Mouse (Mus musculus) stomach, embryonic 14.5 days (tissue): Measurements from ENCODE around the gene Tgfbr3. TPM values are rescaled to one million over a fixed set of nuclear protein-coding genes. Genes with fewer than 3 reads are reported as not detected.

Experiments used
- ATAC-seq: fragments of 200-750 bp; cut with Nextera tagmentation; 2 replicates; pipeline ENCODE4 v1.8.0; 2017; ENCODE audit warnings: low read depth, moderate TSS enrichment; ENCODE audit not compliant: insufficient number of reproducible peaks, insufficient read depth, low FRiP score
- H3K27ac ChIP-seq: fragments of 300-500 bp; sonication (generic); 2 replicates; pipeline ENCODE4 v1.5.1; 2014; ENCODE audit warnings: mild to moderate bottlenecking, low read length, moderate library complexity, mixed read lengths
- H3K27me3 ChIP-seq: fragments of 300-500 bp; sonication (generic); 2 replicates; pipeline ENCODE4 v1.6.1; 2014; ENCODE audit warnings: low read length, control low read depth, mixed read lengths; ENCODE audit not compliant: control insufficient read depth, insufficient read depth
- H3K36me3 ChIP-seq: fragments of 300-500 bp; sonication (generic); 2 replicates; pipeline ENCODE4 v1.6.1; 2014; ENCODE audit warnings: mild to moderate bottlenecking, control low read depth, low read length, moderate library complexity, mixed read lengths; ENCODE audit not compliant: control insufficient read depth, insufficient read depth
- H3K4me1 ChIP-seq: fragments of 300-500 bp; sonication (generic); 2 replicates; pipeline ENCODE4 v1.6.1; 2014; ENCODE audit warnings: low read length, control low read depth, mixed read lengths; ENCODE audit not compliant: control insufficient read depth, insufficient read depth
- H3K4me2 ChIP-seq: fragments of 300-500 bp; sonication (generic); replicated peaks from 2 replicates; pipeline ENCODE4 v1.6.1; 2014; ENCODE audit warnings: low read depth, low read length, control low read depth
- H3K4me3 ChIP-seq: fragments of 300-500 bp; sonication (generic); 2 replicates; pipeline ENCODE4 v1.5.1; 2014; ENCODE audit warnings: low read depth, low read length, control low read depth
- H3K9ac ChIP-seq: fragments of 300-500 bp; sonication (generic); replicated peaks from 2 replicates; pipeline ENCODE4 v1.6.1; 2014; ENCODE audit warnings: low read depth, mild to moderate bottlenecking, control low read depth, low read length, moderate library complexity, mixed read lengths
- H3K9me3 ChIP-seq: fragments of 300-500 bp; sonication (generic); 2 replicates; pipeline ENCODE4 v1.6.1; 2016; ENCODE audit warnings: low read depth, low read length, control low read depth; ENCODE audit not compliant: control insufficient read depth
- WGBS: fragments of 180-500 bp; shearing (Covaris S2); extraction: QIAGEN DNeasy Blood & Tissue Kit; methylation state at CpG from one replicate; pipeline ENCODE4 v1.1.7; 2014; 5-methylcytosine and 5-hydroxymethylcytosine counted together
- polyA plus RNA-seq: library from polyadenylated mRNA; unstranded; fragments of >200 nt; fragmentation: Nextera tagmentation; extraction: Ambion mirVana; gene quantifications from 2 replicates; pipeline ENCODE4 v1.2.1, GENCODE M21; 2014

The Tgfbr3 gene
- polyA plus RNA-seq, 1 experiment from 2014 or later, result 34.5 TPM

DNA sequence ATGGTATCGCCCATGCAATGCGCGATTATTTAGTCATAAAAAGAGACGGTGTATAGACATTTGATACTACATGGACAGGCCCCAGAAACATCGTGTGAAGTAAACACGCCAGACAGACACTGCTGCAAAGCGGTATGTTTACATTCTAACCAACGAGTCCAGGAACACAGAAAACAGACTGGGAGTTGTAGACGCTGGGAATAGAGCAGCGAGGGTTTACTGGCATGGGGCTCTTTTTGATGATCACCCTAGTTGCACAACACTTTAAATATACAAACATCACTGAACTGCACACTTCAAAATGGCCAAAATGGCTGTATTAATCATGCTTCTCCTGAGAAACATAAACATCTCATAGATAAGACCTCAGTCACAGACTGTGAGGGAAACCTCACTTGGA is 100.9 kb downstream of the Tgfbr3 start:
- H3K4me1 ChIP-seq, result peaks cover 9% of the 10 kb centered on the region; the same call in 1 of the 2 replicates
- no peak overlapping the region for H3K4me3 ChIP-seq
- 0 out of 2 replicates have a peak overlapping the region, but pooled peaks have one; percentile 6 for H3K4me2 ChIP-seq
- 34% methylated on average over 10 of the region's 10 CpGs for WGBS
- no peaks in the 10 kb centered on the region for H3K9me3 ChIP-seq
- H3K27me3 ChIP-seq, result no peaks in the 10 kb centered on the region
- no peak overlapping the region for H3K9ac ChIP-seq
- H3K36me3 ChIP-seq, result no peaks in the 10 kb centered on the region
- ATAC-seq, result no peak
- H3K27ac ChIP-seq, result no peak overlapping the region; the same call in 1 of the 2 replicates

DNA sequence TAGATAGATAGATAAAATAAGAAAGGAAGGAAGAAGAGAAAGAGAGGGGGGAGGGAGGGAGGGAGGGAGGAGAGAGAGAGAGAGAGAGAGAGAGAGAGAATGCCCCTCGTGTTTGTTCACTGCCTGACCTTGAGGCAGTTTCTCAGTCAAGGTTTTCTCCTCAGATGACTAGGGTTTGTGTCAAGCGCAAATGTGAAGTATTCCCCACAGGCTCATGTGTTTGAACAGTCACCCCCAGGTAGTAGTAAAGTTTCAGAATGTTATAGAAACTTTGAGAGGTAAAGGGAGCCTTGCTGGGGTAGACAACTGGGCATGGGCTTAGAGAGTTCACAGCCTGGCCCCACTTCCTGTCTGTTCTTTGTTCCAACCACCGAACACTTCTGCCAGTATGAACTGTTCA is 103.2 kb downstream of the Tgfbr3 start:
- Histone ChIP-seq H3K4me1 (peaks cover 9% of the 10 kb centered on the region; the same call in 1 of the 2 replicates), H3K36me3 (no peaks in the 10 kb centered on the region), H3K27me3 (no peaks in the 10 kb centered on the region), H3K27ac (no peak overlapping the region), H3K4me2 (no peak overlapping the region), H3K9ac (no peak overlapping the region), H3K4me3 (no peak overlapping the region), H3K9me3 (no peaks in the 10 kb centered on the region)
- WGBS, result 82% methylated on average over 3 of the region's 3 CpGs
- ATAC-seq, result no peak

DNA sequence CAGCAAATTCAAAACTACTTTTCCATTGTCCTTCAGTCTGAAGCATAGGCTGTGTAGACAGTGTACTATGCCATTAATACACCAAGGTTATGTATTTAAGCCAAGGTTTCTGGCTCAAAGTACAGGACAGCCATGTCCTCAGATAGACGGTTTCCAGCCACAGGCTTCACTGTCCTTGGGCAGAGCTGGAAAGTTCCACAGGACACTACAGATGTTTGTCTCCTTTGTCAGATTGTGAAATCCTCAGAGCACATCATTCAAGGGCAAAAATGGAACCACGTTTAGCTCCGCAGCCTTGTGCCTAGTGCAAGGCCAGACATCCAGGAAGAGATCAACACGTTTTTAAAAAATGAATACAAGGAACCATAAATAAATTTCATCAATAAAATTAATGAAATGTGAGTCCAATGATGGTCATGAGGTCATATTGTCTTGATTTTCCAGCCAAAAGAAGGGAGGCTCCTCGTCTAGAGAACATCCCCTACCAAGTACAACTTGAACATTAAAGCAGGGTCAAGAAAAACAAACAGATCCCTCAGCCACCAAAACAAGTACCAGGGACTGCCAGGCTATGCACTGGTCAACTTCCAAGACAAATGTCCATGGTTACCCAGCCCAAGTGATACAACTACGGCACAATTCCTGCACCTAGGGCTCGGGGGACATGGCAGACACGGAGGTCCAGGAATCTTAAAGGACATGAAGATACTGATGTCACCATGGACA is 105.1 kb downstream of the Tgfbr3 start:
- H3K36me3 ChIP-seq, result no peaks in the 10 kb centered on the region
- H3K4me3 ChIP-seq, result no peak overlapping the region
- H3K27me3 ChIP-seq, result no peaks in the 10 kb centered on the region
- H3K9me3 ChIP-seq, result no peaks in the 10 kb centered on the region
- no peak overlapping the region for H3K9ac ChIP-seq
- WGBS, result 79% methylated on average over 8 of the region's 8 CpGs
- peaks cover 9% of the 10 kb centered on the region; the same call in 1 of the 2 replicates for H3K4me1 ChIP-seq
- no peak overlapping the region for H3K4me2 ChIP-seq
- no peak for ATAC-seq
- H3K27ac ChIP-seq, result 0 out of 2 replicates have a peak overlapping the region, but pooled peaks have one; percentile 15

DNA sequence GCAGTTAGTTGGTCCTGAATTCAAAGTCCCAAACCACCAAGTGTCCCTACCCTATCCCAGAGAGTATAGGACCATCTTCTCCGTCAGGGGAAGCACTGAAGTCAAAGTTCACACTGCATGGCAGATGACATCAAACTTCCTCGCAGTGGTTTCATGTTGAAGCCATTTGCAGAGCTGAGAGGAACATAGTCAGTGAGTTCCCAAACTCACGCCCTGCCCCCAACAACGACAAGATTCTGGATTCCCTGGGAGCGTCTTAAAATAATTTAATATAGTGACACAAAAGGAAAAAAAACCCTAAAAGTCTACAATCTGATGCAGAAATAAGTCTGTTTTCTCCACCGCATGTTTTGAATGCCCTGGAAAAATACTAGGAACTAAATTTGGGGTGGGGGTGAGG is 105.9 kb downstream of the Tgfbr3 start:
- Histone ChIP-seq H3K4me1 (peaks cover 8% of the 10 kb centered on the region; the same call in 1 of the 2 replicates), H3K9ac (no peak overlapping the region), H3K27ac (no peak overlapping the region), H3K9me3 (no peaks in the 10 kb centered on the region), H3K36me3 (no peaks in the 10 kb centered on the region), H3K27me3 (no peaks in the 10 kb centered on the region), H3K4me3 (no peak overlapping the region), H3K4me2 (no peak overlapping the region)
- ATAC-seq, result no peak
- 48% methylated on average over 6 of the region's 6 CpGs for WGBS

DNA sequence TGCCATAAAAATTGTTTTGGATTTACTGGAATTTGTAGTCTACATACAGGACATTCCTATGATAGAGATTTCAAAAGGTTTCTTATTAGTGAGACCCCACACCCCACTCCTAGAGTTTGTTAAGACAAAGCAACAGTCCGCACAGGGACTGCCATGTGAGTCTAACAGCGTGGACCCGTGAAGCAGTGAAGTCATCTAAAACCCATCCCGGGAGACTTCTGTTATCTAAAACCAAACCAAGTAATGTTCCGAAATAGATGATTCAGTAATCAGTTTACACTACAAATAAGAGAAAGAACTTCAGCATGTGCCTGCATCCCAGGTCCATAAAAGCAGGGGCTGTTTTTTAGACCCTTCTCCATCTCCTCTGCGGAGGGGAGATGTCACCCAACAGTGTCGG is 106.7 kb downstream of the Tgfbr3 start:
- no peak overlapping the region for H3K4me2 ChIP-seq
- no peaks in the 10 kb centered on the region for H3K36me3 ChIP-seq
- no peaks in the 10 kb centered on the region for H3K27me3 ChIP-seq
- H3K4me3 ChIP-seq, result no peak overlapping the region
- H3K9me3 ChIP-seq, result no peaks in the 10 kb centered on the region
- no peak overlapping the region for H3K27ac ChIP-seq
- 95% methylated on average over 7 of the region's 7 CpGs for WGBS
- ATAC-seq, result no peak
- peaks cover 11% of the 10 kb centered on the region; the same call in 1 of the 2 replicates for H3K4me1 ChIP-seq
- H3K9ac ChIP-seq, result no peak overlapping the region

DNA sequence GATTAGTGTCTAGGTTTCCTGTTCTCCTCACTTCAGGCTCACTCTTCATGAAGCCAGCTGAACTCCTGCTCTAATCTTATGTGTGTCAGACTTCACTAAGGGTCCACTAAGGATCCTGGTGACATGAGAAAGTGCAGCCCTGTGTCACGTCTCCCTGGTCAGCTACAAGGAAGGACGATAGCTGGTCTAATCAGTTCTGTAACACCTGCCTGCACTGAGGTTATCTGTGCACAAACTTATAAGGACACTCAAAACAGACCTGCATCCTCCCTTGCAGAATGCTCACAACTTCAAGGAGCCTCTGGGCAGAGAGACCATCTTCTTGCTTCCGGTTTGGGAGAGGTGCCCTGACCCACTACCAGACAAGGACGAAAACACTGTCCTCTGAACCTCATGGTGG is 107.6 kb downstream of the Tgfbr3 start:
- no peak for ATAC-seq
- Histone ChIP-seq H3K4me3 (no peak overlapping the region), H3K27ac (no peak overlapping the region), H3K9me3 (no peaks in the 10 kb centered on the region), H3K4me1 (peaks cover 15% of the 10 kb centered on the region; the same call in 1 of the 2 replicates), H3K36me3 (no peaks in the 10 kb centered on the region), H3K4me2 (no peak overlapping the region), H3K9ac (no peak overlapping the region), H3K27me3 (no peaks in the 10 kb centered on the region)
- WGBS, result 89% methylated on average over 4 of the region's 4 CpGs

DNA sequence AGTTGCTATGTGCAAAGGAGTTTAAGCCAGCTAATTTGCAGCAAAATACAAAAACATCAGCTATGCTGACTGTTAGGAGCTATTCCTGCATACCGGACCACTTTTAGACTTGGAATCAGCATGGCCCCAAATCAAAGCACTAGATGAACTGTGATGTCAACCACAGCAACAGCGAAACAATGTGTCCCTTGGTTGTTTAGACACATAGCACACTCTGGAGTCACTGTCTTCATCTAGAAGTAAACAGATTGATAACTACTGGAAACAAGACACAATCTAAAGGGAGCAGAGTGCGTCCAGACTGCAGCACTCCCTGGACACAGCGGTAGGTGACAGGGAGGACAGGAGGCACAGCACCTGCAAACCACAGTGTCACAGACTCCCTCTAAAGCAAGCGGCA is 110.2 kb downstream of the Tgfbr3 start:
- peaks cover 15% of the 10 kb centered on the region; the same call in 1 of the 2 replicates for H3K4me1 ChIP-seq
- WGBS, result 83% methylated on average over 5 of the region's 5 CpGs
- no peaks in the 10 kb centered on the region for H3K27me3 ChIP-seq
- ATAC-seq, result no peak
- H3K36me3 ChIP-seq, result no peaks in the 10 kb centered on the region
- H3K9ac ChIP-seq, result no peak overlapping the region
- no peaks in the 10 kb centered on the region for H3K9me3 ChIP-seq
- H3K4me2 ChIP-seq, result no peak overlapping the region
- H3K27ac ChIP-seq, result no peak overlapping the region
- H3K4me3 ChIP-seq, result no peak overlapping the region

DNA sequence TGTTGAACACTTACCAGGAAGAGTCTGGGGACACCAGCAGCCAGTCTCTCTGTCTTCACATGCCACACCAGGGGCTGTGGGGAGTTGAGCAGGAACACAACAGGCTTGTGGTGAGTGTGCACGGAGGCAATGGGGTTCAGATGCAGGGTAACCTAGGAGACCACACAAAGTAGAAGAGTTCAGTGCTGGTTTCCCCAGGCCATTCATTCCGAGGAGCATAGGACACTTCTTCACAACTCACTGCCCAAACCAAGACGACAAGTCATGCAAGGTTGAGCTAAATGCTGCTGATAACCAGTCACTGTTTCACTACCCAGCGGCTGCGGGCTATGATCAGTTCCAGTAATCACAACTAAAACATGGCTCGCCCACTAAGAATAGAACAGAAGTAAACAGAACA is 111.6 kb downstream of the Tgfbr3 start:
- no peaks in the 10 kb centered on the region for H3K27me3 ChIP-seq
- H3K4me3 ChIP-seq, result no peak overlapping the region
- no peak overlapping the region for H3K4me2 ChIP-seq
- H3K9me3 ChIP-seq, result no peaks in the 10 kb centered on the region
- no peak overlapping the region for H3K9ac ChIP-seq
- no peaks in the 10 kb centered on the region for H3K36me3 ChIP-seq
- ATAC-seq, result no peak
- H3K4me1 ChIP-seq, result peaks cover 12% of the 10 kb centered on the region; the same call in 1 of the 2 replicates
- 39% methylated on average over 6 of the region's 6 CpGs for WGBS
- no peak overlapping the region for H3K27ac ChIP-seq
